Mouse (Mus musculus) forebrain, postnatal 0 days (tissue): ENCODE data around the gene Gpr137c. TPM values are rescaled to one million over a fixed set of nuclear protein-coding genes. Genes with fewer than 3 reads are reported as not detected.
A peak's percentile ranks its signal among the peaks of the same experiment; 100 is the strongest.

Experiments used
- ATAC-seq: fragments of 200-750 bp; cut with Nextera tagmentation; 2 replicates; pipeline ENCODE4 v1.8.0; 2017; ENCODE audit warnings: mild to moderate bottlenecking, moderate library complexity
- DNase-seq: peaks from one replicate; pipeline ENCODE4 v3.0.0-alpha.2; 2015
- H3K27ac ChIP-seq: fragments of 300-500 bp; sonication (generic); 2 replicates; pipeline ENCODE4 v1.5.1; 2014; ENCODE audit warnings: low read depth, mild to moderate bottlenecking, antibody characterized with exemption, low read length, moderate library complexity, mixed read lengths
- H3K27me3 ChIP-seq: fragments of 300-500 bp; sonication (generic); 2 replicates; pipeline ENCODE4 v1.6.1; 2014; ENCODE audit warnings: mild to moderate bottlenecking, low read length, mixed read lengths; ENCODE audit not compliant: insufficient read depth
- H3K36me3 ChIP-seq: fragments of 300-500 bp; sonication (generic); 2 replicates; pipeline ENCODE4 v1.6.1; 2014; ENCODE audit warnings: mild to moderate bottlenecking, moderate library complexity; ENCODE audit not compliant: insufficient read depth
- H3K4me1 ChIP-seq: fragments of 300-500 bp; sonication (generic); 2 replicates; pipeline ENCODE4 v1.6.1; 2014; ENCODE audit warnings: antibody characterized with exemption; ENCODE audit not compliant: insufficient read depth
- H3K4me2 ChIP-seq: fragments of 300-500 bp; sonication (generic); 2 replicates; pipeline ENCODE4 v1.6.1; 2014; ENCODE audit warnings: low read depth, mild to moderate bottlenecking, moderate library complexity
- H3K4me3 ChIP-seq: fragments of 300-500 bp; sonication (generic); 2 replicates; pipeline ENCODE4 v1.5.1; 2014; ENCODE audit warnings: low read depth, low read length, mixed read lengths
- H3K9ac ChIP-seq: fragments of 300-500 bp; sonication (generic); 2 replicates; pipeline ENCODE4 v1.6.1; 2014; ENCODE audit warnings: mild to moderate bottlenecking
- H3K9me3 ChIP-seq: fragments of 300-500 bp; sonication (generic); 2 replicates; pipeline ENCODE4 v1.6.1; 2016; ENCODE audit warnings: low read length
- CTCF ChIP-seq: sonication (generic); IDR thresholded peaks from 2 replicates; pipeline ENCODE4 v1.5.1; 2016; ENCODE audit warnings: antibody characterized with exemption, control low read depth, low read depth
- WGBS: fragments of 180-500 bp; shearing (Covaris S2); extraction: QIAGEN DNeasy Blood & Tissue Kit; methylation state at CpG from one replicate; pipeline ENCODE4 v1.1.7; 2014; 5-methylcytosine and 5-hydroxymethylcytosine counted together
- polyA plus RNA-seq: library from polyadenylated mRNA; unstranded; fragments of >200 nt; fragmentation: Nextera tagmentation; extraction: Ambion mirVana; gene quantifications from 2 replicates; pipeline ENCODE4 v1.2.1, GENCODE M21; 2015
- total RNA-seq: library from RNA; depleted of rRNA; stranded (reverse); fragments of >200 nt; gene quantifications from 2 replicates; pipeline ENCODE4 v1.2.3, GENCODE M21; 2014

The Gpr137c gene
- total and polyA plus RNA-seq, 2 experiments from 2014 or later: 9.4 to 38.7 TPM

- ATAC-seq (no peak), DNase-seq (no peak)
- Histone ChIP-seq H3K27me3 (no peaks in the 10 kb centered on the region), H3K4me3 (peak overlapping the region; percentile 69), H3K36me3 (no peaks in the 10 kb centered on the region), H3K27ac (no peak overlapping the region), H3K4me1 (peaks cover 17% of the 10 kb centered on the region; the same call in 1 of the 2 replicates), H3K4me2 (peak overlapping the region; percentile 58), H3K9ac (peak overlapping the region; percentile 78), H3K9me3 (no peaks in the 10 kb centered on the region)
- 78% methylated on average over 5 of the region's 5 CpGs for WGBS
- no peak for TF ChIP-seq CTCF
These were observed 97.4 kb downstream of the Gpr137c start for GRCm38 (mm10) chr14:45316927-45317326.

- Histone ChIP-seq H3K4me1 (peaks cover 17% of the 10 kb centered on the region; the same call in 1 of the 2 replicates), H3K4me3 (peak overlapping the region; percentile 69), H3K9me3 (no peaks in the 10 kb centered on the region), H3K9ac (peak overlapping the region; percentile 78), H3K4me2 (peak overlapping the region; percentile 58), H3K36me3 (no peaks in the 10 kb centered on the region), H3K27ac (peak overlapping the region; percentile 94), H3K27me3 (no peaks in the 10 kb centered on the region)
- peak; percentile 5 for ATAC-seq
- no peak for TF ChIP-seq CTCF
- WGBS: under 1% methylated on average over 38 of the region's 38 CpGs
- no peak for DNase-seq
These were observed 98.4 kb downstream of the Gpr137c start for GRCm38 (mm10) chr14:45317921-45318411.

DNA sequence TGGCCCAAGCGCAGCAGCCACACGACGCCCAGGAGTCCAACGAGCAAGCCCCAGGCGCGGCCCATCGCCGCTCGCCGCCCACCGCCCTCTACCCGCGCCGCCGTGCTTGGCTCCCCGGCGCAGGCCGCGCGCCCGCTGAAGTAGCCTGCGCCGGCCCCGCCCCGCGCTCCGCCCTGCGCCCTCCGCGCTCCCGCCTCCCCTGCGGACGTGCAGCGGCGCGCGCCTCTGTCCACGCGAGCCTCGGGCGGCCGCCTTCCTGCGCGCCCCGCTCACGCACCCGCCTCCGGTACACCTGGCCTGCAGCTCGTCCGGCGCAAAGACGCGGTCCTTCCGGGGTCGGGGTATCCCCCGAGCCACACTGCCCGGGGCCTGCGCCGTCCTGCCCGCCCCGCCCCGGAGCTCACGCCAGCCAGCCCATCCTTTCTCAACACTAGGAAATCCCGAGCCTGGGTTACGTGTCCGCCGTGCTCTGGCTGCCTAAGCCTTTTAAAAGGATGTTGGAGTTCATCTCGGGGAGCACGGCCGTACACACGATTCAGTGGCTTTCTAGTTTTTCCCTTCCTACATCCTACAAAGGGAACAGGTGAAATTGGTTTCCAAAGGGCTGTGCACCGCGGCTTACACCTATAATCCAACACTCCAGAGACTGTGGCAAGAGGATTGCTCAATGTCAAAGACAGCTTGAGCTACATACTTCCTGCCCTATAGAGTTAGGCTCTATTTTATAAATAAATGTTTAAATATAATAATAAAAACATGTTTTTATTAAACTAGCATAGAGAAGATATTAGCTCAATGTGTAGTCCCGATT lies 99.1 kb downstream of the Gpr137c start, which contains the start of gene Ero1l:
Ero1l (minus strand) TSS at position 346 of the 811 bp plus-strand sequence.
- Histone ChIP-seq H3K36me3 (no peaks in the 10 kb centered on the region), H3K4me3 (peak within 1 kb of the TSS; percentile 69), H3K4me1 (peaks cover 17% of the 10 kb centered on the region; the same call in 1 of the 2 replicates), H3K27ac (peak within 1 kb of the TSS; percentile 94), H3K9me3 (no peaks in the 10 kb centered on the region), H3K27me3 (no peaks in the 10 kb centered on the region), H3K4me2 (peak within 1 kb of the TSS; percentile 58), H3K9ac (peak within 1 kb of the TSS; percentile 78)
- WGBS: 8% methylated on average over 43 of the region's 74 CpGs
- ATAC-seq (peak; percentile 97), DNase-seq (peak; percentile 90)
- no peak for TF ChIP-seq CTCF

- DNase-seq (peak; percentile 7), ATAC-seq (no peak)
- 58% methylated on average over 3 of the region's 3 CpGs for WGBS
- Histone ChIP-seq H3K27ac (peak overlapping the region; percentile 94; the same call in 1 of the 2 replicates), H3K4me3 (peak overlapping the region; percentile 69; the same call in 1 of the 2 replicates), H3K4me1 (peaks cover 17% of the 10 kb centered on the region; the same call in 1 of the 2 replicates), H3K36me3 (no peaks in the 10 kb centered on the region), H3K27me3 (no peaks in the 10 kb centered on the region), H3K9ac (peak overlapping the region; percentile 78), H3K9me3 (no peaks in the 10 kb centered on the region), H3K4me2 (peak overlapping the region; percentile 58; the same call in 1 of the 2 replicates)
- TF ChIP-seq CTCF: no peak
These were observed 99.7 kb downstream of the Gpr137c start for GRCm38 (mm10) chr14:45319237-45319610.

DNA sequence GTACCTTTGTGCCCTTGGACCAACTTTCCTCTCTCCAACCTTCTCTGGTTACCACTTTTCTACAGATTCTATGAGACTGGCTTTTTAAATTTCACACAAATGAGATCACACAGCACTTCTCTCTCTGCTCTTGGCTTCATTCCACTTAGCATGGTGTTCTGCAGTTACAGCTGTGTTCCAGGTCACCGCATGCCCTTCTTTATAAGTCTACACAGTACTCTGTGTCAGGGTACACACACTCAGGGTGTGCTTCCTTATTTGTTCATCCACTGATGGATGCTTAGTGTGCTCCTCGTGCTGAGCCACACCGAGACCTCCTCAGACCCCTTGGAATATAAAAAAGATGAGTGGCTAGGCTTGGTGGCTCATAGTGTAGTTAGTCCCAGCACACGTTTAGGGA lies 100.6 kb downstream of the Gpr137c start:
- H3K4me3 ChIP-seq: no peak overlapping the region
- 79% methylated on average over 4 of the region's 4 CpGs for WGBS
- H3K4me1 ChIP-seq: peaks cover 17% of the 10 kb centered on the region; the same call in 1 of the 2 replicates
- no peaks in the 10 kb centered on the region for H3K27me3 ChIP-seq
- H3K36me3 ChIP-seq: no peaks in the 10 kb centered on the region
- H3K9ac ChIP-seq: no peak overlapping the region
- H3K9me3 ChIP-seq: no peaks in the 10 kb centered on the region
- DNase-seq: no peak
- H3K4me2 ChIP-seq: no peak overlapping the region
- no peak overlapping the region for H3K27ac ChIP-seq
- no peak for ATAC-seq
- TF ChIP-seq CTCF: no peak

GRCm38 (mm10) chr14:45321067-45321466 lies 101.5 kb downstream of the Gpr137c start:
- WGBS: 82% methylated on average over 3 of the region's 3 CpGs
- Histone ChIP-seq H3K27ac (no peak overlapping the region), H3K4me1 (peaks cover 10% of the 10 kb centered on the region; the same call in 1 of the 2 replicates), H3K36me3 (no peaks in the 10 kb centered on the region), H3K27me3 (no peaks in the 10 kb centered on the region), H3K4me3 (no peak overlapping the region), H3K4me2 (no peak overlapping the region), H3K9me3 (no peaks in the 10 kb centered on the region), H3K9ac (no peak overlapping the region)
- TF ChIP-seq CTCF: no peak
- no peak for DNase-seq
- no peak for ATAC-seq

DNA sequence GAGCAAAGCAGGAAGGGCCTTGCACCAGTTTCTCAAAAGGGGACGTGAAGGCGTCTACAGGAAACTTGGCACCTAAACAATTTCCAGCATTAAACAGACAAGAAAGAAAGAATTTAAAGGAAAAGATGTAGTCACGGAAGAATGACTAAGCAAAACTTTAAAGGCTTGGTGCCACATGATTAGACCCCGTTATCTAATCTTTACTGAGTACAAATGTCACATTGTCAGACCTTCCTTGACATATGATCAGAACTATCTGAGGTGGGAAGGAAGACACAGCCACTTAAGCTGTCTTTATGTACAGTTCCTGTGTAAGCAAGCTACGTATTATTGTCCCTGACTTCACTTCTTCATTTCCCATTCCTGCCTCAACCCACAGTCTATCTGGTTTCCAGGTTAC lies 102.1 kb downstream of the Gpr137c start:
- H3K9ac ChIP-seq: no peak overlapping the region
- ATAC-seq: no peak
- 75% methylated on average over 5 of the region's 5 CpGs for WGBS

More for the DNA sequence above, 102.1 kb downstream of the Gpr137c start:
- TF ChIP-seq CTCF: no peak
- Histone ChIP-seq H3K4me1 (peaks cover 7% of the 10 kb centered on the region; the same call in 1 of the 2 replicates), H3K4me3 (no peak overlapping the region), H3K27ac (no peak overlapping the region), H3K36me3 (no peaks in the 10 kb centered on the region), H3K27me3 (no peaks in the 10 kb centered on the region), H3K4me2 (no peak overlapping the region), H3K9me3 (no peaks in the 10 kb centered on the region)
- DNase-seq: no peak
